8 mouse cellular contexts compared by ENCODE assay signal in the genomic region with DNA sequence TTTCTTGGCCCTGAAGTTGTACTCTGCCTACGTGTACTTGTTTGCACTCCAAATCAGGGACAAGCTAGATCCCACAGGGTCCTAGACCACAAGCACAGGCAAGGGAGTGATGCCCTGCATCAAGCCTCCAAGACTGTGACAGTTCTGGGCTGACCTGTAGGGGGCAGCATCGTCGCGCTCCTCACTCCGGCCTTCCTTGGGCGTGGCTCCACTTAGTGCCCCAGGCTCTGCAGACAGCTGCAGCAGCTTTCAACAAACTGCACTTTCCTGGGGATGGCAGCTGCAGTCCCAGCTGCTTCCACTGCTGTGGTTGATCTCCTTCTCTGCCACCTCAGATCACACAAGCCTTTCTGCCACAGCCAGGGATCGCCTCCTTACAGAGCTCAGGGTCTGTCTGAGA.
DNase-seq lines count a peak whose midpoint lies in the region; ATAC-seq lines count a peak whose summit lies in the region.

No protein-coding gene starts in this region.

- no peaks in the 10 kb centered on the region for H3K9me3 ChIP-seq in hindbrain, embryonic 11.5 days (ENCODE audit: control insufficient read depth, low read length)

- peak; percentile 88 for ATAC-seq in hindbrain, embryonic 11.5 days (ENCODE audit: low FRiP score)

- peak; percentile 52 for DNase-seq in Muller cell, postnatal 12 days (ENCODE audit: inconsistent ontology term)
- peak; percentile 32 for DNase-seq in cerebellum, adult 9-10 months
- DNase-seq in frontal cortex, adult 2 months (ENCODE audit: extremely low spot score in 1 of 2, low spot score in 1 of 2): peak; percentile 11 to 84
- DNase-seq in hindbrain, embryonic 11.5 days (ENCODE audit: low spot score): peak; percentile 93
- DNase-seq in layer of hippocampus, postnatal 14 days (ENCODE audit: low spot score in 2 of 2): peak; percentile 78 to 80
- peak; percentile 80 for DNase-seq in lung, postnatal 14 days
- peak; percentile 72 for DNase-seq in ovary, postnatal 36 days (ENCODE audit: low spot score)
- peak; percentile 92 for DNase-seq in thymus, postnatal 14 days

- H3K27ac ChIP-seq in hindbrain, embryonic 11.5 days (ENCODE audit: low read depth, low read length): no peak overlapping the region

- no peak overlapping the region for H3K4me3 ChIP-seq in hindbrain, embryonic 11.5 days (ENCODE audit: low read depth, low read length)

- no peaks in the 10 kb centered on the region for H3K27me3 ChIP-seq in hindbrain, embryonic 11.5 days (ENCODE audit: control insufficient read depth, insufficient read depth, low read length)

- no peaks in the 10 kb centered on the region for H3K36me3 ChIP-seq in hindbrain, embryonic 11.5 days (ENCODE audit: control insufficient read depth, insufficient read depth, low read length)

- WGBS in hindbrain, embryonic 11.5 days: 2% methylated on average over 7 of the region's 7 CpGs

- no peak overlapping the region for H3K9ac ChIP-seq in hindbrain, embryonic 11.5 days (ENCODE audit: low read depth, low read length)

- H3K4me1 ChIP-seq in hindbrain, embryonic 11.5 days (replicated peaks; ENCODE audit: control insufficient read depth, insufficient read depth, low read length): no peaks in the 10 kb centered on the region; the same call in 1 of the 2 replicates

- H3K4me2 ChIP-seq in hindbrain, embryonic 11.5 days (replicated peaks; ENCODE audit: low read depth, low read length): no peak overlapping the region

Comparison
In these comparisons a context has a peak if more than half of its experiments do, and no peak if none do; other contexts are left out.
1. DNase-seq: peak in every context shown above with its lines; median percentile 93 in hindbrain, embryonic 11.5 days; 92 in thymus, postnatal 14 days; 80 in lung, postnatal 14 days; 79 in layer of hippocampus, postnatal 14 days; 72 in ovary, postnatal 36 days; 52 in Muller cell, postnatal 12 days; 48 in frontal cortex, adult 2 months; 32 in cerebellum, adult 9-10 months.